ENCODE assay signal across 24 mouse cellular contexts in the genomic region with DNA sequence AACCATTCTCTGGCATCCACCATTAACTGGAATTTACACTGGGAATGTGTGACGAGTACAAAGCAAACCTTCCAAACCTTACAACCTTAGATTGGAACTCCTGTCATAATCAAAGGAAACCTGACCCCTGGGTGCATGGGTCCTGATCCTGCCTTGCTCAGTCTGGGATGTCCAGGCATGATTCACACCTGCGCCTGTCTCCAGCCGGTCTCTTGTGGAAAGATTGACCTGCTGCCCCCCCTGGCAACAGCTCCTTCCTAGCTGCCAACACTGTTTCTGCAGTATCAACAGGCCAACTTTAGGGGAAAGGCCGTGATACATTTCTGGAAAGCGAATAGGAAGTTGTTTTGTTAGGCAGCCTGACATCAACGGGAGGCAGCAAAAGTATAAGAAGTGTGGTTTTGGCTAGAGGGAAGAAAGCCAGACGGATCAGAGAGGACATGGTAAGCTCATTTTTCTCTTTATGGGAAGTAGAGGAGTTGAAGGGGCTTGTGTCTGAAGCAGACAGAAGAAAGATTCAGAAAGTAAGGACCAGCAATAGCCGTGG. TPM values are rescaled to one million over a fixed set of nuclear protein-coding genes. Genes with fewer than 3 reads are reported as not detected.
DNase-seq lines count a peak whose midpoint lies in the region; ATAC-seq lines count a peak whose summit lies in the region.
"Had no signal": no experiment of that assay in that cellular context is flagged by ENCODE, and none has a peak within 500 bp of the region (broad histone marks: within the 10 kb centered on the region; RNA-seq: fewer than 3 reads in every experiment).

A gene (plus strand): TSS at position 318 of the 547 bp plus-strand sequence.

- no peaks in the 10 kb centered on the region for H3K4me1 ChIP-seq in forebrain, embryonic 14.5 days (ENCODE audit: control insufficient read depth, insufficient read depth, low read length)
- H3K4me1 ChIP-seq in forebrain, embryonic 16.5 days (replicated peaks; ENCODE audit: control insufficient read depth, insufficient read depth, low read length) = no peaks in the 10 kb centered on the region
- H3K4me1 ChIP-seq: embryonic facial prominence, embryonic 12.5 days; liver, embryonic 12.5 days; midbrain, embryonic 12.5 days; neural tube, embryonic 12.5 days had no signal

- WGBS in forebrain, embryonic 14.5 days = 57% methylated on average over 8 of the region's 8 CpGs
- 52% methylated on average over 8 of the region's 8 CpGs for whole genome bisulfite sequencing in forebrain, embryonic 16.5 days

- H3K9ac ChIP-seq in forebrain, embryonic 14.5 days (ENCODE audit: low read length) = no peak within 1 kb of the TSS
- no peak within 1 kb of the TSS for H3K9ac ChIP-seq in forebrain, embryonic 16.5 days (replicated peaks; ENCODE audit: low read depth, low read length)
- H3K9ac ChIP-seq: embryonic facial prominence, embryonic 12.5 days; forebrain, postnatal 0 days; hindbrain, embryonic 14.5 days; limb, embryonic 12.5 days; liver, embryonic 12.5 days; lung, embryonic 14.5 days; midbrain, embryonic 12.5 days; neural tube, embryonic 12.5 days had no signal

- H3K4me2 ChIP-seq in forebrain, embryonic 14.5 days (ENCODE audit: low read length) = no peak within 1 kb of the TSS
- H3K4me2 ChIP-seq in forebrain, embryonic 16.5 days (ENCODE audit: low read length) = no peak within 1 kb of the TSS
- H3K4me2 ChIP-seq: embryonic facial prominence, embryonic 12.5 days; hindbrain, embryonic 14.5 days; limb, embryonic 12.5 days; liver, embryonic 12.5 days; lung, embryonic 14.5 days; midbrain, embryonic 12.5 days; neural tube, embryonic 12.5 days had no signal

- peak; percentile 1 for DNase-seq in forebrain, embryonic 14.5 days (ENCODE audit: low spot score)
- DNase-seq in kidney, postnatal 25 days = peak; percentile 16 to 55
- no peak for DNase-seq in kidney, adult 18-20 months
- peak; percentile 8 to 26 for DNase-seq in kidney, postnatal 36 days
- DNase-seq in ovary, postnatal 36 days (ENCODE audit: low spot score) = no peak
- DNase-seq in layer of hippocampus, postnatal 25 days (ENCODE audit: extremely low spot score in 1 of 2, low spot score in 1 of 2) = no peak
- DNase-seq: B cell, adult 2 months; cerebellum, adult 9-10 months; forebrain, postnatal 0 days; heart, adult 18-20 months; heart, postnatal 36 days; lung, embryonic 14.5 days; lung, postnatal 36 days; thymus, postnatal 14 days had no signal

- no peak within 1 kb of the TSS for H3K27ac ChIP-seq in forebrain, embryonic 14.5 days (ENCODE audit: low read depth, low read length)
- no peak within 1 kb of the TSS for H3K27ac ChIP-seq in forebrain, embryonic 16.5 days (ENCODE audit: low read length)
- H3K27ac ChIP-seq: embryonic facial prominence, embryonic 12.5 days; hindbrain, embryonic 14.5 days; layer of hippocampus, adult 2 months; limb, embryonic 12.5 days; liver, embryonic 12.5 days; midbrain, embryonic 12.5 days; neural tube, embryonic 12.5 days had no signal

- no peak for ATAC-seq in forebrain, embryonic 14.5 days
- no peak for ATAC-seq in forebrain, embryonic 16.5 days
- ATAC-seq in activated CD4-positive, CD25-positive, alpha-beta regulatory T cell, adult 4 months = no peak
- ATAC-seq: forebrain, postnatal 0 days; liver, embryonic 12.5 days had no signal

- no peak within 1 kb of the TSS for H3K4me3 ChIP-seq in forebrain, embryonic 14.5 days (ENCODE audit: low read depth, low read length)
- no peak within 1 kb of the TSS for H3K4me3 ChIP-seq in forebrain, embryonic 16.5 days (replicated peaks; ENCODE audit: low read length)
- H3K4me3 ChIP-seq: embryonic facial prominence, embryonic 12.5 days; layer of hippocampus, adult 2 months; limb, embryonic 12.5 days; liver, embryonic 12.5 days; midbrain, embryonic 12.5 days; neural tube, embryonic 12.5 days had no signal

- no peaks in the 10 kb centered on the region for H3K36me3 ChIP-seq in forebrain, embryonic 14.5 days (ENCODE audit: control insufficient read depth, insufficient read depth, low read length)
- H3K36me3 ChIP-seq in forebrain, embryonic 16.5 days (ENCODE audit: control insufficient read depth, insufficient read depth) = no peaks in the 10 kb centered on the region
- H3K36me3 ChIP-seq: embryonic facial prominence, embryonic 12.5 days; limb, embryonic 12.5 days; liver, embryonic 12.5 days; midbrain, embryonic 12.5 days; neural tube, embryonic 12.5 days had no signal

- H3K9me3 ChIP-seq in forebrain, embryonic 14.5 days (replicated peaks; ENCODE audit: control insufficient read depth, low read length) = no peaks in the 10 kb centered on the region
- H3K9me3 ChIP-seq in forebrain, embryonic 16.5 days (ENCODE audit: control insufficient read depth, low read length) = no peaks in the 10 kb centered on the region
- H3K9me3 ChIP-seq: embryonic facial prominence, embryonic 12.5 days; limb, embryonic 12.5 days; liver, embryonic 12.5 days; midbrain, embryonic 12.5 days; neural tube, embryonic 12.5 days had no signal

- H3K27me3 ChIP-seq in forebrain, embryonic 14.5 days (replicated peaks; ENCODE audit: control insufficient read depth, insufficient read depth, low read length) = no peaks in the 10 kb centered on the region
- no peaks in the 10 kb centered on the region for H3K27me3 ChIP-seq in forebrain, embryonic 16.5 days (replicated peaks; ENCODE audit: control insufficient read depth, insufficient read depth, low read length)
- H3K27me3 ChIP-seq: embryonic facial prominence, embryonic 12.5 days; limb, embryonic 12.5 days; liver, embryonic 12.5 days; midbrain, embryonic 12.5 days; neural tube, embryonic 12.5 days had no signal

RNA-seq across cellular contexts. Expression of the gene that starts here (rescaled TPM):
- not detected in 2 replicates for polyA plus RNA-seq in forebrain, embryonic 14.5 days (2014; fragmentation: Nextera tagmentation; extraction: Ambion mirVana)
- 0.19 TPM in 1 of 2 replicates, not detected in the other for polyA plus RNA-seq in forebrain, embryonic 16.5 days (2015; fragmentation: Nextera tagmentation; extraction: Ambion mirVana)
- polyA plus RNA-seq in activated CD4-positive, CD25-positive, alpha-beta regulatory T cell, adult 4 months (2017; shearing (Covaris generic)) = 1 to 10 TPM; 1.9 to 4.3 TPM
- total RNA-seq in layer of hippocampus, postnatal 25 days (2021) = not detected
- total RNA-seq: forebrain, postnatal 0 days; layer of hippocampus, adult 2 months; left cerebral cortex, adult 8-10 months had no signal
- polyA plus RNA-seq: embryonic facial prominence, embryonic 12.5 days; forebrain, postnatal 0 days; hindbrain, embryonic 14.5 days; limb, embryonic 12.5 days; lung, embryonic 14.5 days; midbrain, embryonic 12.5 days; neural tube, embryonic 12.5 days had no signal

Comparison
In these comparisons a context has a peak if more than half of its experiments do, and no peak if none do; other contexts are left out.
1. DNase-seq: peak in kidney, postnatal 25 days (2 of 2) and kidney, postnatal 36 days (2 of 2); none in kidney, adult 18-20 months (single experiment), ovary, postnatal 36 days (single experiment) and layer of hippocampus, postnatal 25 days (0 of 2).
2. Peak in DNase-seq in forebrain, embryonic 14.5 days; RNA of the gene not detected or under 1 TPM.